Mouse (Mus musculus) C2C12 (cell line): ENCODE data around the gene Gm5678.

Source experiments
- CTCF ChIP-seq: IDR thresholded peaks from one replicate; pipeline ENCODE4 v1.5.1; 2011; ENCODE audit not compliant: control insufficient read depth, insufficient read depth, insufficient read length
- MAX ChIP-seq: IDR thresholded peaks from one replicate; pipeline ENCODE4 v1.6.1; 2011; ENCODE audit warnings: mild to moderate bottlenecking, control low read depth
- MYOG ChIP-seq: IDR thresholded peaks from one replicate; pipeline ENCODE4 v1.6.1; 2011; ENCODE audit not compliant: control insufficient read depth, insufficient read length; ENCODE audit errors: extremely low read depth

- TF ChIP-seq CTCF: no peak
- no peak for TF ChIP-seq MAX
- no peak for TF ChIP-seq MYOG
Measured at GRCm38 (mm10) chr16:93679165-93679564, 51.3 kb downstream of the Gm5678 start.
